Mouse (Mus musculus): ENCODE measurements at regions not wholly inside any gene's neighbourhood (a gene's known extent, or its start where the extent isn't known, plus 50 kb on each side); places are given as distances from the start of the nearest gene placed in this dataset.

- DNase-seq (ENCODE audit: low spot score): no peak
These were observed 58.5 kb upstream of the Id2 start for GRCm38 (mm10) chr12:25155396-25155795.

- DNase-seq (ENCODE audit: low spot score): no peak
These were observed 51.2 kb upstream of the Id2 start for GRCm38 (mm10) chr12:25148099-25148498.

All from lung, postnatal 25 days (tissue).